Mouse (Mus musculus) liver, embryonic 16.5 days (tissue): ENCODE measurements around the gene Pcsk6. TPM values are rescaled to one million over a fixed set of nuclear protein-coding genes. Genes with fewer than 3 reads are reported as not detected.
"Not testable (repeated sequence)": the region's sequence is repeated elsewhere in the genome, so short reads cannot be mapped to it uniquely, and the experiment has no call there.

Experiments used
- ATAC-seq: fragments of 200-750 bp; cut with Nextera tagmentation; 2 replicates; pipeline ENCODE4 v1.8.0; 2017; ENCODE audit warnings: low read depth, mild to moderate bottlenecking, moderate number of reproducible peaks, moderate library complexity
- H3K27ac ChIP-seq: fragments of 300-500 bp; sonication (generic); 2 replicates; pipeline ENCODE4 v1.5.1; 2014; ENCODE audit warnings: mild to moderate bottlenecking, low read length
- H3K27me3 ChIP-seq: fragments of 300-500 bp; sonication (generic); 2 replicates; pipeline ENCODE4 v1.6.1; 2014; ENCODE audit warnings: low read depth, low read length, mixed read lengths; ENCODE audit not compliant: control insufficient read depth, insufficient read depth
- H3K36me3 ChIP-seq: fragments of 300-500 bp; sonication (generic); 2 replicates; pipeline ENCODE4 v1.6.1; 2014; ENCODE audit warnings: mild to moderate bottlenecking; ENCODE audit not compliant: control insufficient read depth, insufficient read depth
- H3K4me1 ChIP-seq: fragments of 300-500 bp; sonication (generic); 2 replicates; pipeline ENCODE4 v1.6.1; 2014; ENCODE audit warnings: low read depth, low read length, mixed read lengths; ENCODE audit not compliant: control insufficient read depth
- H3K4me2 ChIP-seq: fragments of 300-500 bp; sonication (generic); 2 replicates; pipeline ENCODE4 v1.6.1; 2014; ENCODE audit warnings: low read depth, low read length, mixed read lengths
- H3K4me3 ChIP-seq: fragments of 300-500 bp; sonication (generic); 2 replicates; pipeline ENCODE4 v1.5.1; 2014; ENCODE audit warnings: low read depth, mild to moderate bottlenecking, low read length
- H3K9ac ChIP-seq: fragments of 300-500 bp; sonication (generic); 2 replicates; pipeline ENCODE4 v1.6.1; 2014; ENCODE audit warnings: low read depth, low read length
- H3K9me3 ChIP-seq: fragments of 300-500 bp; sonication (generic); replicated peaks from 2 replicates; pipeline ENCODE4 v1.6.1; 2016; ENCODE audit warnings: low read length; ENCODE audit not compliant: control insufficient read depth
- WGBS: fragments of 180-500 bp; shearing (Covaris S2); extraction: QIAGEN DNeasy Blood & Tissue Kit; methylation state at CpG from one replicate; pipeline ENCODE4 v1.1.7; 2014; ENCODE audit not compliant: insufficient replicate concordance; 5-methylcytosine and 5-hydroxymethylcytosine counted together
- polyA plus RNA-seq: library from polyadenylated mRNA; unstranded; fragments of >200 nt; fragmentation: Nextera tagmentation; extraction: Ambion mirVana; gene quantifications from 2 replicates; pipeline ENCODE4 v1.2.1, GENCODE M21; 2015

The Pcsk6 gene
- polyA plus RNA-seq, 1 experiment from 2014 or later: 1.5 TPM

DNA sequence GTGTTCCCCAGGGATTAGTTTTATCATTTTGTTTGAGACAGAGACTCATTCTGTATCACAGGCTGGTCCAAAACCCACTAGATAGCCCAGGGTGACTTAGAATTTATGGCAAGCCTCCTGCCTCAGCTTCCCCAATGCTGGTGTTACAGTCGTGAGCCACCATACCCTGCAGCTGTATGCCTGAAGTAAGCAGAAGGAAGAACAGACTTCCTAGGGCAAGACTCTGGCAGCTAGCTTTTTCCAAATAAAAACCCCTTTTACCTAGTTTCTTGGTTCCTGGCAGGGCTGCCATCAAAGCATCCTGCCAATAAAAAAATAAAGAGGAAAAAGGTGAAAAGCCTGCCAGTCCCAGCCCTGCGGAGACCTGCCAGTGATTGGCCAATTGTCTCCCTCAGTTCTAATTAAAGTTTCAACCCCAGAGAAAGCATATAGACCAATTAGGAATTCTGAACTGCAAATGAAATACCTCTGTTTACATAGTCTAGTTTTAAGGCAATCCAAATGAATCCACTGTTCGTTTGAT lies 51.6 kb downstream of the Pcsk6 start:
- Histone ChIP-seq H3K4me3 (no peak overlapping the region), H3K27me3 (no peaks in the 10 kb centered on the region), H3K4me2 (no peak overlapping the region), H3K27ac (no peak overlapping the region), H3K9me3 (no peaks in the 10 kb centered on the region), H3K36me3 (no peaks in the 10 kb centered on the region), H3K4me1 (peaks cover 3% of the 10 kb centered on the region; the same call in 1 of the 2 replicates), H3K9ac (no peak overlapping the region)
- no peak for ATAC-seq
- WGBS: 55% methylated on average over 3 of the region's 3 CpGs

DNA sequence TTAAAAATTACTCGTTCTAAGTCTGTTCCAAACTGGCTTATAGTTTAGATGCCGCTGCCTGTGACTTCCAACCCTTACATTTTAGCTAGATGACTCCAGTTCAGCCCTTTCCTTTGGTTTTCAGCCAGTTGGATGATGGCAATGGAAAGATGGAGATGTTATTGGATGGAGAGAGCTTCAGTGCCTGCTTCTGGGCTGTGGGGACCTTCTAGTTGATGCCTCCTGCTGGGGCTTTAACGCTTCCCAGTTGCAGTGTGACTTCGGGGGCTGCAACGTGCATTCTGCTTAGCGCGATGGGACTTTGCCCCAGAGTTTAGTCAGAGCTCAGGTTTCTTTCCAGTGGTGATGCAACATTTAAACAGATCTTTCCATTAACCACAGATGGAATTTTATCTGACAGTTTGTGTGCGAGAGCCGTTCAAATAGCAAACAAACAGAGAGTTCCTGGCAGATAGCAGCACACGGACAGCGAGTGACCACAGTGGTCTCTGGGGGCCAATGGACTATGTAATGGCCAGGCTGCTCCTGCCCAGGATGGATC lies 53.3 kb downstream of the Pcsk6 start:
- H3K4me3 ChIP-seq: no peak overlapping the region
- ATAC-seq: peak; percentile 85
- H3K36me3 ChIP-seq: no peaks in the 10 kb centered on the region
- WGBS: 43% methylated on average over 11 of the region's 11 CpGs
- H3K9me3 ChIP-seq: no peaks in the 10 kb centered on the region
- H3K27me3 ChIP-seq: no peaks in the 10 kb centered on the region
- peak overlapping the region; percentile 81 for H3K27ac ChIP-seq
- H3K4me1 ChIP-seq: peaks cover 3% of the 10 kb centered on the region; the same call in 1 of the 2 replicates
- H3K9ac ChIP-seq: no peak overlapping the region
- H3K4me2 ChIP-seq: no peak overlapping the region

DNA sequence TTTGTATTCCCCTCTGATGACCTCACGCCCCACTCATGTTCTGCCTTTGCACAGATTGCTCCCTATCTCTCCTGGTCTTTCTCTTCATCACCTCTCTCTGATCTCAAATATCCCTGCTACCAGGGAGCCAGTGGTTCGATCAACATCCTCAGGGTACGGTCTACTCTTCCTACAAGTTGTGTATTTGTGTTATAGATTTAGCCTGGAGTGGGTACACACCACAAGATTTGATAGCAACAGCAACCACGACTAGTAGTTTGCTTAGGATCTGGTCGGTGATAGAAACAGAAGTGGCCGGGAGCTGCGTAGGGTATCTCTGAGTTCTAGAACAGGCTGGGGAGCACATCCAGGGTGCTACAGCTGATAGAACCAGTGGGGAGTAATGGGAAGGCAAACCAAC lies 54.3 kb downstream of the Pcsk6 start:
- H3K27me3 ChIP-seq: no peaks in the 10 kb centered on the region
- no peak overlapping the region for H3K4me3 ChIP-seq
- no peak overlapping the region for H3K9ac ChIP-seq
- no peak for ATAC-seq
- H3K4me2 ChIP-seq: no peak overlapping the region
- H3K27ac ChIP-seq: no peak overlapping the region; the same call in 1 of the 2 replicates
- H3K36me3 ChIP-seq: no peaks in the 10 kb centered on the region
- WGBS: 59% methylated on average over 7 of the region's 7 CpGs
- no peaks in the 10 kb centered on the region for H3K9me3 ChIP-seq
- peaks cover 3% of the 10 kb centered on the region; the same call in 1 of the 2 replicates for H3K4me1 ChIP-seq

DNA sequence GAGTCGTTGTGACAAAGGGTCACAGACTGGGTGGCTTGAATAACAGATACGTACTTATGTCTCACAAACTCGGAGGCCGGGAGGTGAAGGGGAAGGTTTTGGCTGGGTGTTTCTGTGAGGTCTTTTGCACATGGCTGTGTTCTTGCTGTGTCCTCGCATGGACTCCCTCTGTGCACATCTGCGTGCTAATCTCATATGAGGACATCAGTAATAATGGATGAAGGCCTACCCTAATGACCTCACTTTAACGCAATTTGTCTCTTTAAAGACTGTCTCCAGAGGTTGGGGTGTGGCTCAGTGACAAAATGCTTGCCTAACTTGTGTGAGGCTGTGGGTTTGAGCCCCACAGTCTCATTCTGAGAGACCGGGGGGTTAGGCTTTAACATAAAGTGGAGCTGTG lies 55.0 kb downstream of the Pcsk6 start:
- Histone ChIP-seq H3K4me1 (peaks cover 3% of the 10 kb centered on the region; the same call in 1 of the 2 replicates), H3K36me3 (no peaks in the 10 kb centered on the region), H3K4me3 (no peak overlapping the region), H3K9me3 (no peaks in the 10 kb centered on the region), H3K27ac (no peak overlapping the region), H3K27me3 (no peaks in the 10 kb centered on the region), H3K9ac (no peak overlapping the region), H3K4me2 (no peak overlapping the region)
- no peak for ATAC-seq
- WGBS: 64% methylated on average over 8 of the region's 8 CpGs

DNA sequence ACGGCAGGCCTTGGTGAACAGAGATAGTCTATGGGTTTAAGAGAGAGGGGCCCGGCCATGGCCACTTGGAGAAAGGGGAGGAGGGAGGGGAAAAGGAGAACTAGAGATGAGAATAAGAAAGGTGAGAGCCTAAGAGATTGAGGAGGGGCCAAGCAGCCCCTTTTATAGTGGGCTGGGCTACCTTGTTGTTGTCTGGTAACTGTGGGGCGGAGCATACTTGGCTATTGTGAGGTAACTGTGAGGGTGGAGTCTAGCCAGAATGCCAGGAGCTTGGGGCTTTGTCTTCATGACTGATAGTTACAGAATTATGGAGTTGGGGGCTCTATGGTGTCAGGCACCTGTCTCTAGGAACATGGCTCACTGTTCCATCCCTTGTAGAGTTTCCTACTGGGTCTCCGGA lies 56.9 kb downstream of the Pcsk6 start:
- no peaks in the 10 kb centered on the region for H3K36me3 ChIP-seq
- no peak overlapping the region for H3K27ac ChIP-seq
- no peaks in the 10 kb centered on the region for H3K27me3 ChIP-seq
- no peak for ATAC-seq
- WGBS: 69% methylated on average over 4 of the region's 4 CpGs
- no peaks in the 10 kb centered on the region for H3K9me3 ChIP-seq
- no peak overlapping the region for H3K9ac ChIP-seq
- no peak overlapping the region for H3K4me2 ChIP-seq
- peaks cover 3% of the 10 kb centered on the region; the same call in 1 of the 2 replicates for H3K4me1 ChIP-seq
- H3K4me3 ChIP-seq: no peak overlapping the region

DNA sequence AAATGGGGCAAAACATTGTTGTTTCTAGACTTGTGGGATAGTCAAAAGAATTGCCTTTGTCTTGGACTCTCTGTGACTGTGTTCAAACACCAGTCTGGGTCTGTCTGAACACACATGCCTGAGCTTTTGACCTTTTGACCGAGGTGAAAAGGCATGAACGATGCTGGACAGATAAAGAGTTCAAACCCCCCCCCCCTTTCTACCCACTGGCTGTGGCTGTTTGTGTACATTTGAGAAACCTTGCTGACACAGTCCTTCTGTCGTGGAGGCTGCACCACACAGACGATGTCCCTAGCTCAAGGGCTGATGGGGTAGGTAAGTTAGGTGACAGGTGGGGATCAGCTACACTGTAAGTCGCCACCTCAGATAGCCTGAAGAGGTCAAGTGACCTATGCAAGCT lies 67.9 kb downstream of the Pcsk6 start:
- no peaks in the 10 kb centered on the region for H3K36me3 ChIP-seq
- no peak overlapping the region for H3K27ac ChIP-seq
- H3K9me3 ChIP-seq: no peaks in the 10 kb centered on the region
- 15% methylated on average over 5 of the region's 5 CpGs for WGBS
- H3K4me3 ChIP-seq: no peak overlapping the region
- H3K4me2 ChIP-seq: no peak overlapping the region
- H3K9ac ChIP-seq: no peak overlapping the region
- ATAC-seq: peak; percentile 85
- no peaks in the 10 kb centered on the region; the same call in 1 of the 2 replicates for H3K4me1 ChIP-seq
- no peaks in the 10 kb centered on the region for H3K27me3 ChIP-seq

DNA sequence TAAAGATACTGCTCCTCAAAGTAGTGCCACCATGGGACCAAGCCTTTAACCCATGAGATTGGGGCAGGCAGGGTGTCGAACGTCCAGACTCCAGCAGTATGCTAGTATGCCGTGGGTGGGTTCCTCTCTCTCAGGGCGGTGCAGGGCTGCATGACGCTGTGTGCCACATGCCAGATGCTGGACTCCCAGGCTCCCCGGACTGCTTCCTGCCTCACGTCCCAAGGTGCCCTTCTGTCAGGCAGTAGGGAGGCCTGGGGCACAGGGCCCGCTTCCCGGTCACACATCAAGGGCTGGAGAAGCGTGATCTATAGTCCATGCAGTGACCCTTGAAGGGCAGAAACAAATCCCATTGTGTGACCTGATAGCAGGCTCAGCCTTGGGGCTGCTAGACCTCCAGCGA lies 68.9 kb downstream of the Pcsk6 start:
- WGBS: 43% methylated on average over 11 of the region's 11 CpGs
- no peak overlapping the region for H3K9ac ChIP-seq
- no peak overlapping the region for H3K4me3 ChIP-seq
- no peak for ATAC-seq
- no peaks in the 10 kb centered on the region for H3K27me3 ChIP-seq
- no peaks in the 10 kb centered on the region; the same call in 1 of the 2 replicates for H3K4me1 ChIP-seq
- no peaks in the 10 kb centered on the region for H3K36me3 ChIP-seq
- H3K27ac ChIP-seq: no peak overlapping the region
- no peaks in the 10 kb centered on the region for H3K9me3 ChIP-seq
- H3K4me2 ChIP-seq: no peak overlapping the region

DNA sequence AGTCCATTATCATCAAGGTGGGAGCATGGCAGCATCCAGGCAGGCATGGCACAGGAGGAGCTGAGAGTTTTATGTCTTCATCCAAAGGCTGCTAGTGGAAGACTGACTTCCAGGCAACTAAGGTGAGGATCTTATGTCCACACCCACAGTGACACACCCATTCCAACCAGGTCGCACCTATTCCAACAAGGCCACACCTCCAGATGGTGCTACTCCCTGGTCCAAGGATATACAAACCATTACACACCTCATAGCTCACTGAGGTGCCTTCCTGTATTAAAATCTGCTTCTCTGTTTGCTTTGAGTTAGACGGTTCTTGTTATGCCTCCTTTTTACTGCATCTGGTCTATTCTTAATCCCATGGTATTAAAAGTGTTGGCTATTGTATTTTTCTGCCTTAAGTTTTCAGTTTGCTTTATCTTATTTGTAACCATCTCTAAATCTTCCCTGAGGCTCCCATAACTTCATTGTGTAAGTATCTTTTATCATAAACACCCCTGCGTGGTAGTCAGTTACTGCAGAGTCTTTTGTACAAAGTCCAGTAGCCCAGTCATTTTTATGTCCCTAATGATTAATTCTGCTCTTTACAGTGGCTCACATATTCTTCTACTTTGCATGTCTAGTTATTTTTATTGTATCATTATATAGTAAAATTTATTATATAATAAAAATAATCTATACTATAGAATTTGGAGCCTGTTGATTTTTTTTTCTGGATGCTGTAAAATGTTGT lies 72.9 kb downstream of the Pcsk6 start:
- H3K36me3 ChIP-seq, H3K9ac ChIP-seq, H3K4me1 ChIP-seq, H3K4me3 ChIP-seq, H3K4me2 ChIP-seq, ATAC-seq, H3K27ac ChIP-seq, H3K9me3 ChIP-seq, H3K27me3 ChIP-seq: not testable (repeated sequence)
- 65% methylated on average over 3 of the region's 3 CpGs for WGBS

DNA sequence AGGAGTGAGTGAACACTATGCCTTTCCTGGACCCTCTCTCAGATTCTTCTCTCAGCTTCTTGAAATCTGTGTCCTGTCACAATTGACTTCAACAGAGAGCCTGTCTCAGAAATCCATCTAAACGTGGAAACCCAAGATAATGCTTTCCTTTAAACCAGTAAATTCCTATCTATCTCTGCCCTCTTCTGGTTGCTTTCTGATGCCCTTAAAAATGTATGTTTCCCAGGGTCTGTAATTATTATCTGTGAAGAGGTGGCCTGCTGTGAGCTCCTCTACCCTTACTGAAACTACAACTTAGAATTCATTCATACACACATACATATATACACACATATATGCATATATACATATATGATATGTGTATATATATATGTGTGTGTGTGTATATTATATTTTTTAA lies 73.7 kb downstream of the Pcsk6 start:
- Histone ChIP-seq H3K27me3 (no peaks in the 10 kb centered on the region), H3K9me3 (no peaks in the 10 kb centered on the region), H3K9ac (no peak overlapping the region), H3K36me3 (no peaks in the 10 kb centered on the region), H3K27ac (no peak overlapping the region), H3K4me1 (no peaks in the 10 kb centered on the region), H3K4me2 (no peak overlapping the region), H3K4me3 (no peak overlapping the region)
- 3% methylated on average over 1 of the region's 1 CpGs for WGBS
- ATAC-seq: no peak
